ENCODE assay signal across 25 mouse cellular contexts in genomic region chr11:80887021-80887420, GRCm38 (mm10). TPM values are rescaled to one million over a fixed set of nuclear protein-coding genes. Genes with fewer than 3 reads are reported as not detected.
DNase-seq lines count a peak whose midpoint lies in the region; ATAC-seq lines count a peak whose summit lies in the region.
"Had no signal": no experiment of that assay in that cellular context is flagged by ENCODE, and none has a peak within 500 bp of the region (broad histone marks: within the 10 kb centered on the region; RNA-seq: fewer than 3 reads in every experiment).

No protein-coding gene starts in this region.

- ATAC-seq in cerebellum, adult (ENCODE audit: insufficient number of reproducible peaks, low FRiP score, low TSS enrichment) = peak; percentile 39; the same call in 1 of the 2 replicates
- ATAC-seq in CD4-positive, CD25-positive, alpha-beta regulatory T cell, adult 4 months = no peak

- DNase-seq in cerebellum, adult 8-10 months = no peak
- peak; percentile 13 for DNase-seq in lung, postnatal 10 days
- DNase-seq in lung, postnatal 4 days = no peak
- peak; percentile 45 to 65 for DNase-seq in cerebellum, postnatal 25 days
- no peak for DNase-seq in frontal cortex, adult 2 months (ENCODE audit: extremely low spot score in 1 of 2, low spot score in 1 of 2)
- DNase-seq: adrenal gland, postnatal 25 days; gastrocnemius, postnatal 36 days; heart, adult 2 months; kidney, adult 18-20 months; layer of hippocampus, adult 9-11 months; thymus, adult 18-20 months; thymus, postnatal 36 days had no signal

RNA-seq across cellular contexts. Expression of gene Spaca3, which starts 28.9 kb away (rescaled TPM):
- not detected in 2 replicates for polyA plus RNA-seq in frontal cortex, adult 2 months (2012; rRNA removed)
- not detected for polyA plus RNA-seq in CD4-positive, CD25-positive, alpha-beta regulatory T cell, adult 4 months (2017; shearing (Covaris generic))
- polyA plus RNA-seq: embryonic facial prominence, embryonic 15.5 days; heart, adult 2 months; heart, embryonic 14.5 days; hindbrain, embryonic 13.5 days; kidney, postnatal 0 days; large intestine, adult 2 months; limb, embryonic 12.5 days; liver, embryonic 11.5 days; midbrain, embryonic 10.5 days; midbrain, postnatal 0 days; neural tube, embryonic 14.5 days; stomach, embryonic 16.5 days had no signal

Comparison
In these comparisons a context has a peak if more than half of its experiments do, and no peak if none do; other contexts are left out.
1. DNase-seq: peak in lung, postnatal 10 days (single experiment) and cerebellum, postnatal 25 days (2 of 2); none in cerebellum, adult 8-10 months (single experiment), lung, postnatal 4 days (0 of 2) and frontal cortex, adult 2 months (0 of 2).